Mouse (Mus musculus) spleen, adult 2 months (tissue): ENCODE results near the gene Lrpap1. TPM values are rescaled to one million over a fixed set of nuclear protein-coding genes. Genes with fewer than 3 reads are reported as not detected.

Experiments
- DNase-seq, 2 experiments: peaks; one replicate each; pipeline versions ENCODE4 v3.0.0 to v3.0.0-alpha.2; 2012 to 2021; ENCODE audit warnings: low spot score in 2 of 2, low read depth in 1 of 2
- H3K27ac ChIP-seq: fragments of 200-500 bp; 2 replicates; pipeline ENCODE4 v1.5.1; 2012; ENCODE audit warnings: low read length, inconsistent platforms; ENCODE audit not compliant: insufficient read depth
- H3K27me3 ChIP-seq: fragments of 200-500 bp; 2 replicates; pipeline ENCODE4 v1.6.1; 2012; ENCODE audit warnings: mild to moderate bottlenecking, moderate library complexity, low read length, inconsistent platforms; ENCODE audit not compliant: control insufficient read depth, insufficient read depth
- H3K36me3 ChIP-seq: fragments of 200-500 bp; 2 replicates; pipeline ENCODE4 v1.6.1; 2012; ENCODE audit warnings: mild to moderate bottlenecking, low read length, inconsistent platforms; ENCODE audit not compliant: control insufficient read depth, insufficient read depth
- H3K4me1 ChIP-seq: fragments of 200-500 bp; 2 replicates; pipeline ENCODE4 v1.6.1; 2011; ENCODE audit warnings: inconsistent platforms; ENCODE audit not compliant: control insufficient read depth, insufficient read depth, insufficient read length
- H3K4me3 ChIP-seq: fragments of 200-500 bp; 2 replicates; pipeline ENCODE4 v1.5.1; 2011; ENCODE audit warnings: mild to moderate bottlenecking, inconsistent platforms; ENCODE audit not compliant: insufficient read depth, insufficient read length; ENCODE audit errors: extremely low read depth
- CTCF ChIP-seq: fragments of 200-500 bp; IDR thresholded peaks from 2 replicates; pipeline ENCODE4 v1.5.1; 2011; ENCODE audit warnings: mild to moderate bottlenecking, inconsistent platforms; ENCODE audit not compliant: insufficient read depth, insufficient read length, insufficient replicate concordance; ENCODE audit errors: extremely low read depth
- POLR2A ChIP-seq: fragments of 200-500 bp; IDR thresholded peaks from 2 replicates; pipeline ENCODE4 v1.6.1; 2011; ENCODE audit warnings: low read depth, low read length, inconsistent platforms
- WGBS: fragments of 180-500 bp; shearing (Covaris S2); methylation state at CpG from one replicate; pipeline ENCODE4 v1.1.7; 2018; 5-methylcytosine and 5-hydroxymethylcytosine counted together
- polyA plus RNA-seq: library from polyadenylated mRNA; depleted of rRNA; stranded (reverse); fragments of >200 nt; gene quantifications from 2 replicates; pipeline ENCODE4 v1.2.3, GENCODE M21; 2012

Lrpap1 gene
- polyA plus RNA-seq, 1 experiment: 12.6 TPM

- no peaks in the 10 kb centered on the region for H3K4me1 ChIP-seq
- no peaks in the 10 kb centered on the region for H3K36me3 ChIP-seq
- H3K27ac ChIP-seq: no peak overlapping the region
- WGBS: 86% methylated on average over 9 of the region's 9 CpGs
- no peak for DNase-seq
- no peaks in the 10 kb centered on the region for H3K27me3 ChIP-seq
- TF ChIP-seq CTCF: no peak
- TF ChIP-seq POLR2A: no peak
- no peak overlapping the region for H3K4me3 ChIP-seq
These were observed 31.6 kb downstream of the Lrpap1 start for GRCm38 (mm10) chr5:35073992-35074391.

DNA sequence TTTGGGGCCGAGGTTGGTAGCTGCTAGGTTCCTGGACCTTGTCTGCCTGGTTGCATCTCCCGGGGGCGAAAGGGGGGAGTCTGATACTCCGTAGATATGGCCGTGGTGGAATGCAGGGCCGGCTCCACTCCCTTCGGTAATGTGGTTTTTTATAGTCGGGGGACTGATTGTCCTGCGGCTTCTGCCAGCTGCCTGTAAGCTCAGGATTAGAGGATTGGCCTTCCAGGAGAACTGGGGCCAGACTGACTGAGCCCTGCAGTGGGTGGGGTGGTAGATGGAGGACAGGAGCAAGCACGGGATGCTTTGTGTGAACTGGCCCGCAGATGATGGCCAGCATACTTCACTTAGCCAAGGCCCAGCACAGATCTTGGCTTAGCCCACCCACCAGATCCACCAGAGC is 32.3 kb downstream of the Lrpap1 start:
- H3K27ac ChIP-seq: no peak overlapping the region
- H3K36me3 ChIP-seq: no peaks in the 10 kb centered on the region
- no peak for DNase-seq
- TF ChIP-seq POLR2A (no peak), CTCF (no peak)
- no peaks in the 10 kb centered on the region for H3K4me1 ChIP-seq
- WGBS: 83% methylated on average over 11 of the region's 11 CpGs
- H3K27me3 ChIP-seq: no peaks in the 10 kb centered on the region
- H3K4me3 ChIP-seq: no peak overlapping the region

DNA sequence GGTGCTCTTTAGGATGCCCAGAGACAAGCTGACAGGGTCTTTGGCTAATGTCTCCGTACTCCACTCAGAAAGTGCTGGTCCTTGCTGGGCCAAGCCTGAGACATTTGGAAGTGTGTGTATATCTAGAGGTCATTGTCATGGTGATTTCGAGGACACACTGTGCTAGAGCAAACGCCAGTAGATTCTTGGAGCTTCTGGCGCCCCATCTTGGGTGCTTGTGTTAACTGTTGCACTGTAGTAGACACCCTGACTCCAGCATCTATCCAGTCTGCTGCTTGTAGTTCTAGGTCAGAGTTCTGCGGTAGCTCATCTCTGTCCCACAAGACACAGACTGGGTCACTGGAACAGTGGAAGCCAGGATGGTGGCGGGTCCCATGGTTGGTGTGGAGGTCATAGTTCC is 33.7 kb downstream of the Lrpap1 start:
- TF ChIP-seq POLR2A: no peak
- no peak for TF ChIP-seq CTCF
- no peaks in the 10 kb centered on the region for H3K27me3 ChIP-seq
- H3K27ac ChIP-seq: no peak overlapping the region
- no peak for DNase-seq
- no peaks in the 10 kb centered on the region for H3K4me1 ChIP-seq
- WGBS: 91% methylated on average over 6 of the region's 6 CpGs
- H3K4me3 ChIP-seq: no peak overlapping the region
- no peaks in the 10 kb centered on the region for H3K36me3 ChIP-seq

GRCm38 (mm10) chr5:35070953-35071352 is 34.6 kb downstream of the Lrpap1 start:
- 33% methylated on average over 7 of the region's 7 CpGs for WGBS
- no peaks in the 10 kb centered on the region for H3K4me1 ChIP-seq
- DNase-seq: no peak
- no peaks in the 10 kb centered on the region for H3K27me3 ChIP-seq
- H3K4me3 ChIP-seq: no peak overlapping the region
- no peaks in the 10 kb centered on the region for H3K36me3 ChIP-seq
- no peak overlapping the region for H3K27ac ChIP-seq
- TF ChIP-seq CTCF (no peak), POLR2A (no peak)

- Histone ChIP-seq H3K27ac (no peak overlapping the region), H3K36me3 (no peaks in the 10 kb centered on the region), H3K27me3 (no peaks in the 10 kb centered on the region), H3K4me1 (no peaks in the 10 kb centered on the region), H3K4me3 (no peak overlapping the region)
- DNase-seq: no peak
- no peak for TF ChIP-seq POLR2A
- no peak for TF ChIP-seq CTCF
- 88% methylated on average over 8 of the region's 8 CpGs for WGBS
These were observed 35.3 kb downstream of the Lrpap1 start for GRCm38 (mm10) chr5:35070314-35070713.

DNA sequence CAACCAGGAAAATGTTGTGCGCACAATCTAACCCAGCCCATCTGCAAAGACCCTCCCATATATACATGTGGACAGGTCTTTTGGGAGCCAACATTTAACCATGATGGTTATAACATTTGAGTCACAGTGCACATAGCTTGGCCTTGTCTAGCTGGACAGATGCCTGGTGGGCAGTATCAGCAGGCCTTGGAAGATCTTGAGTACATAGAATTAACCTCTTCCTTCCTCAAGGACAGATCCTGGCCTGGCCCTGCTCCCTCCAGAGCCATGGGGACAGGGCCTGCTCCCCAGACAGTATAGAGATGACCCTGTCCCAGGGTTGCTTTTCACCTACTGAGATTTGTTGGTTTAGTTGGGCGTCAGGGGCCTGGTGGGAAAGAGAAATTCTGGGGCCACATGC is 35.7 kb downstream of the Lrpap1 start:
- Histone ChIP-seq H3K27ac (no peak overlapping the region), H3K36me3 (no peaks in the 10 kb centered on the region), H3K4me1 (no peaks in the 10 kb centered on the region), H3K4me3 (no peak overlapping the region), H3K27me3 (no peaks in the 10 kb centered on the region)
- DNase-seq: no peak
- TF ChIP-seq POLR2A: no peak
- no peak for TF ChIP-seq CTCF
- WGBS: 88% methylated on average over 2 of the region's 2 CpGs

DNA sequence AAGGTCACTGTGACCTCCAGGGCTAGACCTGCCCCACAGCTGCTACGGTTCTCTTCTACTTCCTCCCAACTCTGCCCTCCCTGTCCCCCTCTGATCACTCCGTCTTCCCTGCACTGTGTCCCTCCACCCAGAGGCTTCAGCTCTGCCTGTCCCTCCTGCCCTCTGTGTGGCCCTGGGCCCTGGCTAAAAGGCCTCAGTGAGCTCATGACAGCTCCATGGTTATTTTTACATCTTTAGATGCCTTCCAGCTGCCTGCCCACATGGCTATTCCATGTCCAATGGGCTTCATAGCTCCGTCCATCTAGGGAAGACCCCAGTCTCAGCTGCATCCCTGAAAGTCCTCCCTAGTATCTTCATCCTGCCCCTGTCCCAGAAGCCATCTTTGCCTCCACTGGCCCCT is 45.5 kb downstream of the Lrpap1 start:
- WGBS: 54% methylated on average over 3 of the region's 3 CpGs
- Histone ChIP-seq H3K27me3 (peaks cover 4% of the 10 kb centered on the region), H3K27ac (no peak overlapping the region), H3K36me3 (no peaks in the 10 kb centered on the region), H3K4me3 (no peak overlapping the region), H3K4me1 (no peaks in the 10 kb centered on the region)
- DNase-seq: no peak
- no peak for TF ChIP-seq POLR2A
- no peak for TF ChIP-seq CTCF
